Mouse (Mus musculus) gastrocnemius, adult 8-10 months (tissue): ENCODE results near the gene Ms4a14. TPM values are rescaled to one million over a fixed set of nuclear protein-coding genes. Genes with fewer than 3 reads are reported as not detected.
"Not testable (repeated sequence)": the region's sequence is repeated elsewhere in the genome, so short reads cannot be mapped to it uniquely, and the experiment has no call there.

Source experiments
- DNase-seq, 2 experiments: peaks; one replicate each; pipeline ENCODE4 v3.0.0; 2022; ENCODE audit warnings: low spot score in 2 of 2
- total RNA-seq, 4 experiments: library from RNA; stranded (reverse); gene quantifications; 2 replicates each; pipeline ENCODE4 v1.2.4; 2022

Gene Ms4a14
- total RNA-seq, 4 experiments from 2014 or later: not detected

GRCm38 (mm10) chr19:11263549-11263948 is 50.7 kb downstream of the Ms4a14 start:
- DNase-seq: no peak

- DNase-seq: not testable (repeated sequence)
These were observed 51.3 kb downstream of the Ms4a14 start for GRCm38 (mm10) chr19:11262932-11263331.

GRCm38 (mm10) chr19:11261522-11261921 is 52.7 kb downstream of the Ms4a14 start:
- DNase-seq: no peak

Other genes with a start within 250 kb of the Ms4a14 start
- under 1 TPM in 3 of 4 experiments, not detected in 1; 0.36 to 0.56 (median 0.39) TPM for gene Ms4a8a, start 233.4 kb downstream of the Ms4a14 start, total RNA-seq
- gene 1700017D01Rik, start 183.6 kb downstream of the Ms4a14 start, total RNA-seq: not detected
- not detected for gene 1700025F22Rik, start 149.1 kb downstream of the Ms4a14 start, total RNA-seq
- gene Ms4a13, start 117.7 kb downstream of the Ms4a14 start, total RNA-seq: not detected
- gene Ms4a12, start 82.0 kb downstream of the Ms4a14 start, total RNA-seq: not detected
- gene Ms4a1, start 48.2 kb downstream of the Ms4a14 start, total RNA-seq: not detected
- gene Ms4a5, start 30.6 kb downstream of the Ms4a14 start, total RNA-seq: not detected
- under 1 TPM in 2 of 4 experiments, not detected in 2; 0.36 to 0.63 TPM for gene Ms4a7, start 21.7 kb upstream of the Ms4a14 start, total RNA-seq
- 1 to 10 TPM in 2 of 4 experiments, under 1 TPM in 1, not detected in 1; 0.39 to 1.6 (median 1.4) TPM for gene Ms4a4a, start 61.1 kb upstream of the Ms4a14 start, total RNA-seq
- gene Ms4a4c, start 90.3 kb upstream of the Ms4a14 start, total RNA-seq: not detected
- gene Ms4a4b, start 129.1 kb upstream of the Ms4a14 start, total RNA-seq: not detected
- 1 to 10 TPM in 1 of 4 experiments, under 1 TPM in 3; 0.41 to 1.3 (median 0.70) TPM for gene Ms4a6c, start 154.9 kb upstream of the Ms4a14 start, total RNA-seq
- gene Gm8369, start 171.5 kb upstream of the Ms4a14 start, total RNA-seq: not detected
- gene Ms4a6b, start 202.1 kb upstream of the Ms4a14 start, total RNA-seq: 1 to 10 TPM in 2 of 4 experiments, under 1 TPM in 2; 0.73 to 2.0 (median 1.0) TPM
- 1 to 10 TPM; 1.7 to 3.6 (median 2.5) TPM for gene Ms4a4d, start 222.3 kb upstream of the Ms4a14 start, total RNA-seq